Mouse (Mus musculus): ENCODE results near the gene Akr1b3. TPM values are rescaled to one million over a fixed set of nuclear protein-coding genes. Genes with fewer than 3 reads are reported as not detected.

The Akr1b3 gene
- polyA plus RNA-seq, 1 experiment from 2014 or later = 130 TPM

DNA sequence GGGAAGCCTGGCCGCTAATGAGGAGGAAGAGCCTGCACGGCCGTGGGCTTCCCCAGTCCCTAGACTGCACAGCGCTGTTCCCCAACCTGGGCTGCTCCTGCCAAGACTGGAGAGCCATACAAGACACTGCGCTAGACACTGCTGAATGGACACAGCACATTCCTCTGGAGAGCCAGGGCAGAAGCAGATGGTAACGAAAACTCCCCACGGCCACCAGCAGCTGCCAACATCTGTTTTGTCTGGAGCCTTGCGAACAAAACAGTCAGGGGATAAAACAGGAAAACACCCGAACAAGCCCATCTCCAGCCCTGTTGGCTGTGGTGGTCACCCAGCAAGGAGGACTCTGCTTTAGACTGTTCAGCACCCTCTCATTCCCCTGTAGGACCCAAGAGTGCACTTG lies 3.9 kb downstream of the Akr1b3 start:
- no peak overlapping the region for H3K9ac ChIP-seq
- H3K27ac ChIP-seq = no peak overlapping the region
- H3K27me3 ChIP-seq (replicated peaks) = no peaks in the 10 kb centered on the region
- no peak overlapping the region; the same call in 1 of the 2 replicates for H3K4me2 ChIP-seq (replicated peaks)
- WGBS = 67% methylated on average over 9 of the region's 9 CpGs
- H3K4me1 ChIP-seq (replicated peaks) = peaks cover 4% of the 10 kb centered on the region; the same call in 1 of the 2 replicates
- no peaks in the 10 kb centered on the region for H3K9me3 ChIP-seq
- no peak overlapping the region for H3K4me3 ChIP-seq (replicated peaks)
- no peak for ATAC-seq
- peaks cover 11% of the 10 kb centered on the region; the same call in 1 of the 2 replicates for H3K36me3 ChIP-seq

GRCm38 (mm10) chr6:34310023-34310595 lies 7.2 kb downstream of the Akr1b3 start:
- Histone ChIP-seq H3K9me3 (no peaks in the 10 kb centered on the region), H3K4me1 (replicated peaks) (0 out of 2 replicates have a peak, but pooled peaks cover 4% of the 10 kb centered on the region), H3K27ac (no peak overlapping the region), H3K4me2 (replicated peaks) (no peak overlapping the region), H3K4me3 (replicated peaks) (no peak overlapping the region), H3K27me3 (replicated peaks) (no peaks in the 10 kb centered on the region), H3K36me3 (peaks cover 17% of the 10 kb centered on the region), H3K9ac (no peak overlapping the region)
- no peak for ATAC-seq
- 88% methylated on average over 11 of the region's 11 CpGs for WGBS

DNA sequence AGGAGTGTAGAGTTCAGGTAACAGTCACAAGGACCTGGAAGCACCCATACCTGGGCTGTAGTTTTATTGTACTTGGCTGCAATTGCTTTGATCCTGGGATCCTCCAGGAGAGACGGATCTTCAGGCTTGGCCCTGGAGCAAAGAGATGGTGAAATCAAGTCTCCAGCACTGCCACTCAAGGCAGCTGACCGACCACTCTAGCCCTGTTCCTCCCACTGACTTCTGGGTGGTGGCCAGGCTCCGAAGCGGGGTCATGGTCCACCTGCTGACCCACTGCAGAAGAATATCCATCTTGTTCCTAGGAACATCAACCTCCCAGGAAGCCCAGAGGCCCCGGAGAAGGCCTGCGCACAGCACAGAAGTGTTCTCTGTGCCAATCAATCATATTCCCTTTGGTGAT lies 7.8 kb downstream of the Akr1b3 start:
- 90% methylated on average over 6 of the region's 6 CpGs for WGBS
- H3K36me3 ChIP-seq = peaks cover 19% of the 10 kb centered on the region

GRCm38 (mm10) chr6:34306797-34307196 lies 10.5 kb downstream of the Akr1b3 start:
- peaks cover 20% of the 10 kb centered on the region for H3K36me3 ChIP-seq
- no peak overlapping the region for H3K4me2 ChIP-seq (replicated peaks)
- no peak overlapping the region for H3K4me3 ChIP-seq (replicated peaks)
- no peak for ATAC-seq
- H3K4me1 ChIP-seq (replicated peaks) = no peaks in the 10 kb centered on the region
- no peak overlapping the region for H3K27ac ChIP-seq
- no peak overlapping the region for H3K9ac ChIP-seq
- 85% methylated on average over 6 of the region's 6 CpGs for WGBS
- H3K9me3 ChIP-seq = no peaks in the 10 kb centered on the region
- no peaks in the 10 kb centered on the region for H3K27me3 ChIP-seq (replicated peaks)

More for the DNA sequence above, 7.8 kb downstream of the Akr1b3 start:
- H3K4me2 ChIP-seq (replicated peaks) = no peak overlapping the region
- H3K9me3 ChIP-seq = no peaks in the 10 kb centered on the region
- H3K4me3 ChIP-seq (replicated peaks) = no peak overlapping the region
- H3K4me1 ChIP-seq (replicated peaks) = 0 out of 2 replicates have a peak, but pooled peaks cover 4% of the 10 kb centered on the region
- ATAC-seq = no peak
- H3K27me3 ChIP-seq (replicated peaks) = no peaks in the 10 kb centered on the region
- no peak overlapping the region for H3K27ac ChIP-seq
- H3K9ac ChIP-seq = no peak overlapping the region

GRCm38 (mm10) chr6:34304675-34305241 lies 12.5 kb downstream of the Akr1b3 start:
- H3K4me1 ChIP-seq (replicated peaks) = no peaks in the 10 kb centered on the region
- no peaks in the 10 kb centered on the region for H3K9me3 ChIP-seq
- H3K4me3 ChIP-seq (replicated peaks) = no peak overlapping the region
- H3K36me3 ChIP-seq = peaks cover 17% of the 10 kb centered on the region
- no peak overlapping the region for H3K9ac ChIP-seq
- H3K4me2 ChIP-seq (replicated peaks) = no peak overlapping the region
- 55% methylated on average over 10 of the region's 10 CpGs for WGBS
- no peaks in the 10 kb centered on the region for H3K27me3 ChIP-seq (replicated peaks)
- H3K27ac ChIP-seq = peak overlapping the region; percentile 27; the same call in 1 of the 2 replicates
- peak; percentile 91 for ATAC-seq

- 87% methylated on average over 3 of the region's 3 CpGs for WGBS
- Histone ChIP-seq H3K4me3 (replicated peaks) (no peak overlapping the region), H3K36me3 (no peaks in the 10 kb centered on the region), H3K9me3 (no peaks in the 10 kb centered on the region), H3K4me2 (replicated peaks) (no peak overlapping the region), H3K27me3 (replicated peaks) (no peaks in the 10 kb centered on the region), H3K27ac (no peak overlapping the region), H3K4me1 (replicated peaks) (no peaks in the 10 kb centered on the region), H3K9ac (no peak overlapping the region)
- ATAC-seq = no peak
Measured at GRCm38 (mm10) chr6:34297055-34297454, 20.2 kb downstream of the Akr1b3 start.

DNA sequence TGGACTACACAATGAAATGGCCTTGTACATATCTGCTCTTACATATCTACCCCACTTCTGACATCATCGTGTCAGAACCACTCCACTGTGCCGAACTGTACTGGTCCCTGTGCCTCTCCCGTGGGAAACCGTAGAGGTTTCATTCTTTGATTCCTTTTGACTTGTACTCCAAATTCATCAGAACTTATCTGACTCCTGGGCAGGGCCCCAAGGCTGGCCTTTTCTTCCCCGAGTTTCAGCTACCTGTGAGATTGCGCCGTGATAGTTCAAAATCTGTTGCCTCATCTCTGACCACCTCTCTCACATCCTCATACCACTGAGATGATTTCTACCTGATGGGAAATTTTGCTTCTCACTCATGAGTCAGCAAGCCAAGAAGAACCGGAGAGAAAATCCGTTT lies 21.8 kb downstream of the Akr1b3 start:
- Histone ChIP-seq H3K9me3 (no peaks in the 10 kb centered on the region), H3K27ac (no peak overlapping the region), H3K36me3 (no peaks in the 10 kb centered on the region), H3K4me2 (replicated peaks) (no peak overlapping the region), H3K27me3 (replicated peaks) (no peaks in the 10 kb centered on the region), H3K4me3 (replicated peaks) (no peak overlapping the region), H3K9ac (no peak overlapping the region), H3K4me1 (replicated peaks) (no peaks in the 10 kb centered on the region)
- ATAC-seq = no peak
- 92% methylated on average over 9 of the region's 9 CpGs for WGBS

GRCm38 (mm10) chr6:34292882-34293487 lies 24.3 kb downstream of the Akr1b3 start:
- no peak overlapping the region for H3K4me2 ChIP-seq (replicated peaks)
- no peaks in the 10 kb centered on the region for H3K36me3 ChIP-seq
- no peak overlapping the region for H3K27ac ChIP-seq
- H3K4me3 ChIP-seq (replicated peaks) = no peak overlapping the region
- no peaks in the 10 kb centered on the region for H3K27me3 ChIP-seq (replicated peaks)
- ATAC-seq = peak; percentile 90
- no peaks in the 10 kb centered on the region for H3K9me3 ChIP-seq
- H3K9ac ChIP-seq = no peak overlapping the region
- H3K4me1 ChIP-seq (replicated peaks) = no peaks in the 10 kb centered on the region
- 27% methylated on average over 9 of the region's 9 CpGs for WGBS

DNA sequence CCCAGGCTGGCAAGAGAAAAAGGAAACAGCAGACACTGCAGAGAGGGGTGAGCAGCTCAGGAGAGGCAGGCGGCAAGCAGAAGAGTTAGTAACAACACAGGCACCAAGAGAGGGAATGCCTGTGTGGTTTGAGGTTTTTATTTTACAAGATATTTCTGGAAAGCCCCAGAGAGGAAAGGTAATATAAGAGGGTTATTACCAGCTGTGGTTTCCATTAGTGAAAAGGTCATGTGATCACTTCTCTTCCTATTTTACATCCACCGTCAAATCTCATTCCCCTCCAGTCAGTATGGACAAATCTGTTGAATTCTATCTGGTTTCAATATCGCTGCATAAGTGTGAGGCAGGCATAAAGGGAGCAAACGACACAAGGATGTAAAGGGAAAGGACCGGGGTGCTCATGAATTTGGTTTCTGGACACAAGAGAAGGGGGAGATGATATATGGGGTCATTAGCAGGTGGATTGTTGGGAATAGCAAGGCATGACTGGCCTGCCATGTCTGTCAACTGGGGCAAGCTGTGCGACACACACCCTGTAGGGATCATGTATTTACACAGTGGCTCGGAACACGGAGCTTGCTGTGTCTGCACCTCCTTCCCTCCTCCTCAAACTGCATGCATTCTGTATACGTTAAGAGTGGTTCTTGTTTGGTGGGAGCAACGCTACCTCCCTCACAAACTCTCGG lies 24.9 kb downstream of the Akr1b3 start:
- Histone ChIP-seq H3K4me1 (replicated peaks) (no peaks in the 10 kb centered on the region), H3K27ac (no peak overlapping the region), H3K27me3 (replicated peaks) (no peaks in the 10 kb centered on the region), H3K4me2 (replicated peaks) (no peak overlapping the region), H3K4me3 (replicated peaks) (no peak overlapping the region), H3K9me3 (no peaks in the 10 kb centered on the region), H3K9ac (no peak overlapping the region), H3K36me3 (no peaks in the 10 kb centered on the region)
- no peak for ATAC-seq
- WGBS = 61% methylated on average over 11 of the region's 11 CpGs

DNA sequence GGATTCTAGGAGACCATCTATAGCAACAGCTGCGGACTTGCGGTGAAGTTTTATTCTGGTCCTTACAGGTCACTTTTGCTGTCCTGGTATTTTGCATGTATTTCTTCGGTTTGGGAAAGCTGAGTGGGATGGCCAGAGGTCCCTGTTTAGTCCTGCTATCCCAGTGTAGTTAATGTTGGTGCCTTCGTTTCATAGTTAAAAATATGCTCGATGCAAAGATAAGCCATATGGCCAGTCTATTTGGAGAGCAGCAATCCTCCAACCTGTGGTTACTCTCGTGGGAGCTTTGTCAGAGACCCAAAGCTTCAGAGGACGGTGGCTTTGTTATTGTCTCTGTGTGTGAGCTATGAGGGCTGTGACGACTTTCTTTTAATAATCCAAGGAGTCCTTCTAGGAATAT lies 26.6 kb downstream of the Akr1b3 start:
- Histone ChIP-seq H3K4me1 (replicated peaks) (no peaks in the 10 kb centered on the region), H3K4me2 (replicated peaks) (no peak overlapping the region), H3K4me3 (replicated peaks) (no peak overlapping the region), H3K27me3 (replicated peaks) (no peaks in the 10 kb centered on the region), H3K36me3 (no peaks in the 10 kb centered on the region), H3K27ac (no peak overlapping the region), H3K9ac (no peak overlapping the region), H3K9me3 (no peaks in the 10 kb centered on the region)
- WGBS = 77% methylated on average over 8 of the region's 8 CpGs
- no peak for ATAC-seq

- ATAC-seq = no peak
- Histone ChIP-seq H3K36me3 (no peaks in the 10 kb centered on the region), H3K9me3 (no peaks in the 10 kb centered on the region), H3K27me3 (replicated peaks) (no peaks in the 10 kb centered on the region), H3K4me1 (replicated peaks) (no peaks in the 10 kb centered on the region), H3K9ac (no peak overlapping the region), H3K4me2 (replicated peaks) (no peak overlapping the region), H3K27ac (no peak overlapping the region), H3K4me3 (replicated peaks) (no peak overlapping the region)
- WGBS = 87% methylated on average over 17 of the region's 17 CpGs
Measured at GRCm38 (mm10) chr6:34290091-34290490, 27.2 kb downstream of the Akr1b3 start.

GRCm38 (mm10) chr6:34288098-34288497 lies 29.2 kb downstream of the Akr1b3 start:
- Histone ChIP-seq H3K4me1 (replicated peaks) (no peaks in the 10 kb centered on the region), H3K4me2 (replicated peaks) (no peak overlapping the region), H3K9me3 (no peaks in the 10 kb centered on the region), H3K36me3 (no peaks in the 10 kb centered on the region), H3K27me3 (replicated peaks) (no peaks in the 10 kb centered on the region), H3K27ac (no peak overlapping the region), H3K9ac (no peak overlapping the region), H3K4me3 (replicated peaks) (no peak overlapping the region)
- WGBS = 87% methylated on average over 10 of the region's 10 CpGs
- no peak for ATAC-seq
